Mouse (Mus musculus): Measurements from ENCODE around the gene Plod1. TPM values are rescaled to one million over a fixed set of nuclear protein-coding genes. Genes with fewer than 3 reads are reported as not detected.
A peak's percentile ranks its signal among the peaks of the same experiment; 100 is the strongest.

Gene Plod1
- polyA plus RNA-seq, 1 experiment from 2014 or later, result 40.0 TPM

- no peak for TF ChIP-seq CTCF (IDR thresholded peaks at IDR 0.05; ENCODE audit: low read depth)
Measured at GRCm38 (mm10) chr4:147879865-147880264, 56.7 kb downstream of the Plod1 start.

GRCm38 (mm10) chr4:147879456-147879855 lies 57.1 kb downstream of the Plod1 start:
- peaks cover 88% of the 10 kb centered on the region for H3K36me3 ChIP-seq (ENCODE audit: insufficient read depth)
- 67% methylated on average over 2 of the region's 2 CpGs for WGBS
- no peak for TF ChIP-seq CTCF (IDR thresholded peaks at IDR 0.05; ENCODE audit: low read depth)
- H3K9ac ChIP-seq, result no peak overlapping the region
- H3K4me1 ChIP-seq (ENCODE audit: insufficient read depth), result no peaks in the 10 kb centered on the region
- H3K4me2 ChIP-seq, result no peak overlapping the region
- ATAC-seq (ENCODE audit: insufficient read depth) (no peak), DNase-seq (no peak)
- no peak overlapping the region for H3K4me3 ChIP-seq (ENCODE audit: low read depth, low read length)
- no peaks in the 10 kb centered on the region for H3K9me3 ChIP-seq (ENCODE audit: low read depth, low read length)
- no peak overlapping the region for H3K27ac ChIP-seq (ENCODE audit: low read depth)
- H3K27me3 ChIP-seq (ENCODE audit: insufficient read depth, low read length), result no peaks in the 10 kb centered on the region

More at GRCm38 (mm10) chr4:147879865-147880264, 56.7 kb downstream of the Plod1 start:
- H3K9me3 ChIP-seq (ENCODE audit: low read depth, low read length), result no peaks in the 10 kb centered on the region
- no peak for DNase-seq
- peaks cover 88% of the 10 kb centered on the region for H3K36me3 ChIP-seq (ENCODE audit: insufficient read depth)
- WGBS, result 56% methylated on average over 5 of the region's 5 CpGs
- H3K9ac ChIP-seq, result no peak overlapping the region
- no peaks in the 10 kb centered on the region for H3K4me1 ChIP-seq (ENCODE audit: insufficient read depth)
- H3K4me2 ChIP-seq, result no peak overlapping the region
- H3K27me3 ChIP-seq (ENCODE audit: insufficient read depth, low read length), result no peaks in the 10 kb centered on the region
- ATAC-seq (ENCODE audit: insufficient read depth), result no peak
- no peak overlapping the region for H3K4me3 ChIP-seq (ENCODE audit: low read depth, low read length)
- no peak overlapping the region for H3K27ac ChIP-seq (ENCODE audit: low read depth)

GRCm38 (mm10) chr4:147878537-147878936 lies 58.0 kb downstream of the Plod1 start:
- H3K36me3 ChIP-seq (ENCODE audit: insufficient read depth), result peaks cover 88% of the 10 kb centered on the region
- WGBS, result 95% methylated on average over 9 of the region's 9 CpGs
- no peaks in the 10 kb centered on the region for H3K4me1 ChIP-seq (ENCODE audit: insufficient read depth)
- DNase-seq, result no peak
- H3K9me3 ChIP-seq (ENCODE audit: low read depth, low read length), result no peaks in the 10 kb centered on the region
- TF ChIP-seq CTCF (IDR thresholded peaks at IDR 0.05; ENCODE audit: low read depth), result no peak
- ATAC-seq (ENCODE audit: insufficient read depth), result no peak
- no peaks in the 10 kb centered on the region for H3K27me3 ChIP-seq (ENCODE audit: insufficient read depth, low read length)
- H3K4me2 ChIP-seq, result no peak overlapping the region
- no peak overlapping the region for H3K9ac ChIP-seq
- H3K4me3 ChIP-seq (ENCODE audit: low read depth, low read length), result no peak overlapping the region
- H3K27ac ChIP-seq (ENCODE audit: low read depth), result no peak overlapping the region

- Histone ChIP-seq H3K27me3 (ENCODE audit: insufficient read depth, low read length) (no peaks in the 10 kb centered on the region), H3K36me3 (ENCODE audit: insufficient read depth) (peaks cover 84% of the 10 kb centered on the region), H3K4me3 (ENCODE audit: low read depth, low read length) (no peak overlapping the region), H3K9ac (no peak overlapping the region), H3K4me1 (ENCODE audit: insufficient read depth) (no peaks in the 10 kb centered on the region), H3K9me3 (ENCODE audit: low read depth, low read length) (no peaks in the 10 kb centered on the region), H3K27ac (ENCODE audit: low read depth) (no peak overlapping the region), H3K4me2 (no peak overlapping the region)
- no peak for DNase-seq
- WGBS, result 81% methylated on average over 4 of the region's 4 CpGs
- no peak for ATAC-seq (ENCODE audit: insufficient read depth)
- TF ChIP-seq CTCF (IDR thresholded peaks at IDR 0.05; ENCODE audit: low read depth), result no peak
Measured at GRCm38 (mm10) chr4:147875852-147876575, 60.6 kb downstream of the Plod1 start.

DNA sequence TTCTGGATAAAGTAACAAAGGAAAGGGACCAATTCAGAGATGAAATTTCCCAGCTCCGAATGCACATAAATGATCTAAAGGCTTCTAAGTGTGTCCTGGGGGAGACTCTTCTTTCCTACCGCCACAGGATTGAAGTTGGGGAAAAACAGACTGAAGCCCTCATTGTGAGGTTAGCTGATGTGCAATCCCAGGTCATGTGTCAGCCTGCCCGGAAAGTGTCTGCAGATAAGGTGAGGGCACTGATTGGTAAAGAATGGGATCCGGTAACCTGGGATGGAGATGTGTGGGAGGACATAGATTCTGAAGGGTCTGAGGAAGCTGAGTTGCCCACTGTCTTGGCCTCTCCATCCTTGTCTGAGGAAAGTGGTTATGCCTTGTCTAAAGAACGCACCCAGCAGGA lies 67.3 kb downstream of the Plod1 start:
- no peak for TF ChIP-seq CTCF (IDR thresholded peaks at IDR 0.05; ENCODE audit: low read depth)
- H3K9me3 ChIP-seq (ENCODE audit: low read depth, low read length), result no peaks in the 10 kb centered on the region
- H3K36me3 ChIP-seq (ENCODE audit: insufficient read depth), result peaks cover 46% of the 10 kb centered on the region
- peak overlapping the region; percentile 80 for H3K4me2 ChIP-seq
- H3K4me1 ChIP-seq (ENCODE audit: insufficient read depth), result 0 out of 2 replicates have a peak, but pooled peaks cover 4% of the 10 kb centered on the region
- 10% methylated on average over 5 of the region's 5 CpGs for WGBS
- peak overlapping the region; percentile 74 for H3K4me3 ChIP-seq (ENCODE audit: low read depth, low read length)
- peak overlapping the region; percentile 77 for H3K27ac ChIP-seq (ENCODE audit: low read depth)
- DNase-seq (no peak), ATAC-seq (ENCODE audit: insufficient read depth) (no peak)
- no peaks in the 10 kb centered on the region for H3K27me3 ChIP-seq (ENCODE audit: insufficient read depth, low read length)
- H3K9ac ChIP-seq, result peak overlapping the region; percentile 66

GRCm38 (mm10) chr4:147868450-147869031 lies 68.0 kb downstream of the Plod1 start, which contains the start of the genes Miip and Fv1:
TSS of gene Miip (minus strand) at chr4:147868816.
TSS of gene Fv1 (plus strand) at chr4:147868979.
- no peaks in the 10 kb centered on the region for H3K9me3 ChIP-seq (ENCODE audit: low read depth, low read length)
- H3K27ac ChIP-seq (ENCODE audit: low read depth), result peak within 1 kb of the TSS; percentile 77
- peak within 1 kb of the TSS; percentile 74 for H3K4me3 ChIP-seq (ENCODE audit: low read depth, low read length)
- ATAC-seq (ENCODE audit: insufficient read depth), result peak; percentile 99
- H3K4me2 ChIP-seq, result peak within 1 kb of the TSS; percentile 80
- H3K9ac ChIP-seq, result peak within 1 kb of the TSS; percentile 74
- 0 out of 2 replicates have a peak, but pooled peaks cover 4% of the 10 kb centered on the region for H3K4me1 ChIP-seq (ENCODE audit: insufficient read depth)
- H3K27me3 ChIP-seq (ENCODE audit: insufficient read depth, low read length), result no peaks in the 10 kb centered on the region
- under 1% methylated on average over 30 of the region's 30 CpGs for WGBS
- no peak; the same call in 1 of the 2 replicates for TF ChIP-seq CTCF (IDR thresholded peaks at IDR 0.05; ENCODE audit: low read depth)
- H3K36me3 ChIP-seq (ENCODE audit: insufficient read depth), result peaks cover 45% of the 10 kb centered on the region
- DNase-seq, result peak; percentile 98

All from lung, embryonic 14.5 days (tissue).